Mouse (Mus musculus) induced T-regulatory cell, adult 2 months (primary cell): ENCODE results near the gene Myb.

Experiments
- DNase-seq: peaks from one replicate; pipeline ENCODE4 v3.0.0-alpha.2; 2012; ENCODE audit warnings: low read depth

Gene Myb

GRCm38 (mm10) chr10:21128086-21128611 is 32.6 kb downstream of the Myb start:
- no peak for DNase-seq

- DNase-seq: peak; percentile 22
Measured at GRCm38 (mm10) chr10:21118341-21118740, 42.4 kb downstream of the Myb start.

GRCm38 (mm10) chr10:21114459-21114858 is 46.3 kb downstream of the Myb start:
- DNase-seq: no peak

GRCm38 (mm10) chr10:21112689-21113088 is 48.1 kb downstream of the Myb start:
- no peak for DNase-seq

GRCm38 (mm10) chr10:21109337-21110056 is 51.3 kb downstream of the Myb start:
- no peak for DNase-seq

- DNase-seq: no peak
Measured at GRCm38 (mm10) chr10:21108796-21109195, 52.0 kb downstream of the Myb start.

GRCm38 (mm10) chr10:21108182-21108581 is 52.6 kb downstream of the Myb start:
- DNase-seq: no peak

- DNase-seq: no peak
Measured at GRCm38 (mm10) chr10:21105206-21105605, 55.6 kb downstream of the Myb start.

- DNase-seq: no peak
Measured at GRCm38 (mm10) chr10:21102689-21103088, 58.1 kb downstream of the Myb start.

- DNase-seq: no peak
Measured at GRCm38 (mm10) chr10:21101948-21102347, 58.8 kb downstream of the Myb start.

- peak; percentile 70 for DNase-seq
Measured at GRCm38 (mm10) chr10:21100646-21101249, 60.0 kb downstream of the Myb start.

GRCm38 (mm10) chr10:21099515-21099914 is 61.3 kb downstream of the Myb start:
- peak; percentile 76 for DNase-seq

- no peak for DNase-seq
Measured at GRCm38 (mm10) chr10:21095541-21095940, 65.2 kb downstream of the Myb start.

- DNase-seq: no peak
Measured at GRCm38 (mm10) chr10:21094896-21095295, 65.9 kb downstream of the Myb start.

GRCm38 (mm10) chr10:21093301-21093700 is 67.5 kb downstream of the Myb start:
- no peak for DNase-seq

GRCm38 (mm10) chr10:21092501-21093270 is 68.1 kb downstream of the Myb start:
- no peak for DNase-seq

- no peak for DNase-seq
Measured at GRCm38 (mm10) chr10:21090922-21091700, 69.7 kb downstream of the Myb start.

- no peak for DNase-seq
Measured at GRCm38 (mm10) chr10:21089541-21089940, 71.2 kb downstream of the Myb start.

GRCm38 (mm10) chr10:21087614-21088232 is 73.1 kb downstream of the Myb start:
- DNase-seq: no peak

GRCm38 (mm10) chr10:21085044-21085443 is 75.7 kb downstream of the Myb start:
- DNase-seq: no peak

- DNase-seq: no peak
Measured at GRCm38 (mm10) chr10:21083391-21083918, 77.3 kb downstream of the Myb start.
